Mouse (Mus musculus) hindbrain, embryonic 12.5 days (tissue): ENCODE data around the gene Tyr. TPM values are rescaled to one million over a fixed set of nuclear protein-coding genes. Genes with fewer than 3 reads are reported as not detected.
"Not testable (repeated sequence)": the region's sequence is repeated elsewhere in the genome, so short reads cannot be mapped to it uniquely, and the experiment has no call there.

ENCODE experiments used
- ATAC-seq: fragments of 200-750 bp; cut with Nextera tagmentation; 2 replicates; pipeline ENCODE4 v1.8.0; 2017; ENCODE audit warnings: moderate TSS enrichment; ENCODE audit not compliant: low FRiP score
- H3K27ac ChIP-seq: fragments of 300-500 bp; sonication (generic); 2 replicates; pipeline ENCODE4 v1.5.1; 2016; ENCODE audit warnings: mild to moderate bottlenecking
- H3K27me3 ChIP-seq: fragments of 300-500 bp; sonication (generic); 2 replicates; pipeline ENCODE4 v1.6.1; 2016; ENCODE audit warnings: mild to moderate bottlenecking
- H3K36me3 ChIP-seq: fragments of 300-500 bp; sonication (generic); 2 replicates; pipeline ENCODE4 v1.6.1; 2016; ENCODE audit warnings: mild to moderate bottlenecking
- H3K4me1 ChIP-seq: fragments of 300-500 bp; sonication (generic); 2 replicates; pipeline ENCODE4 v1.6.1; 2016
- H3K4me2 ChIP-seq: fragments of 300-500 bp; sonication (generic); replicated peaks from 2 replicates; pipeline ENCODE4 v1.6.1; 2016; ENCODE audit warnings: mild to moderate bottlenecking
- H3K4me3 ChIP-seq: fragments of 300-500 bp; sonication (generic); 2 replicates; pipeline ENCODE4 v1.5.1; 2016; ENCODE audit warnings: mild to moderate bottlenecking
- H3K9ac ChIP-seq: fragments of 300-500 bp; sonication (generic); 2 replicates; pipeline ENCODE4 v1.6.1; 2016; ENCODE audit warnings: mild to moderate bottlenecking, moderate library complexity
- H3K9me3 ChIP-seq: fragments of 300-500 bp; sonication (generic); replicated peaks from 2 replicates; pipeline ENCODE4 v1.6.1; 2016; ENCODE audit warnings: mild to moderate bottlenecking
- WGBS: fragments of 180-500 bp; shearing (Covaris S2); methylation state at CpG from one replicate; pipeline ENCODE4 v1.1.7; 2016; 5-methylcytosine and 5-hydroxymethylcytosine counted together
- polyA plus RNA-seq: library from polyadenylated mRNA; unstranded; fragments of >200 nt; fragmentation: Nextera tagmentation; extraction: Ambion mirVana; gene quantifications from 2 replicates; pipeline ENCODE4 v1.2.1, GENCODE M21; 2016

Gene Tyr
- 0.23 and 0.46 TPM in 2 replicates for polyA plus RNA-seq

GRCm38 (mm10) chr7:87493412-87493811 is at the start of gene Tyr:
Gene Tyr (minus strand): TSS chr7:87493512.
- Histone ChIP-seq H3K27ac (no peak within 1 kb of the TSS), H3K9me3 (no peaks in the 10 kb centered on the region), H3K4me1 (no peaks in the 10 kb centered on the region), H3K4me2 (no peak within 1 kb of the TSS), H3K27me3 (no peaks in the 10 kb centered on the region), H3K9ac (no peak within 1 kb of the TSS), H3K36me3 (no peaks in the 10 kb centered on the region), H3K4me3 (no peak within 1 kb of the TSS)
- no peak for ATAC-seq

- ATAC-seq = no peak
- H3K27ac ChIP-seq = no peak overlapping the region
- no peaks in the 10 kb centered on the region for H3K27me3 ChIP-seq
- H3K9ac ChIP-seq = no peak overlapping the region
- H3K4me1 ChIP-seq = no peaks in the 10 kb centered on the region
- H3K9me3 ChIP-seq = no peaks in the 10 kb centered on the region
- H3K36me3 ChIP-seq = no peaks in the 10 kb centered on the region
- H3K4me2 ChIP-seq = no peak overlapping the region
- no peak overlapping the region for H3K4me3 ChIP-seq
These were observed 45.7 kb upstream of the Tyr start for GRCm38 (mm10) chr7:87539031-87539430.

GRCm38 (mm10) chr7:87494124-87494682 is 891 bp upstream of the Tyr start:
- H3K4me1 ChIP-seq = no peaks in the 10 kb centered on the region
- H3K27me3 ChIP-seq = no peaks in the 10 kb centered on the region

GRCm38 (mm10) chr7:87488024-87488423 is 5.3 kb downstream of the Tyr start:
- Histone ChIP-seq H3K27ac (no peak overlapping the region), H3K9ac (no peak overlapping the region), H3K36me3 (no peaks in the 10 kb centered on the region), H3K9me3 (no peaks in the 10 kb centered on the region), H3K27me3 (no peaks in the 10 kb centered on the region), H3K4me2 (no peak overlapping the region), H3K4me1 (no peaks in the 10 kb centered on the region), H3K4me3 (no peak overlapping the region)
- WGBS = 67% methylated on average over 3 of the region's 3 CpGs
- ATAC-seq = no peak

More at GRCm38 (mm10) chr7:87494124-87494682, 891 bp upstream of the Tyr start:
- Histone ChIP-seq H3K4me3 (no peak overlapping the region), H3K4me2 (no peak overlapping the region), H3K27ac (no peak overlapping the region), H3K36me3 (no peaks in the 10 kb centered on the region), H3K9ac (no peak overlapping the region), H3K9me3 (no peaks in the 10 kb centered on the region)
- WGBS = 21% methylated on average over 4 of the region's 4 CpGs
- ATAC-seq = no peak

- no peaks in the 10 kb centered on the region for H3K36me3 ChIP-seq
- 73% methylated on average over 1 of the region's 1 CpGs for WGBS
- H3K9me3 ChIP-seq = no peaks in the 10 kb centered on the region
- no peak overlapping the region for H3K9ac ChIP-seq
- no peak overlapping the region for H3K4me2 ChIP-seq
- no peak overlapping the region for H3K4me3 ChIP-seq
- H3K4me1 ChIP-seq = no peaks in the 10 kb centered on the region
- no peaks in the 10 kb centered on the region for H3K27me3 ChIP-seq
- H3K27ac ChIP-seq = no peak overlapping the region
- ATAC-seq = no peak
These were observed 80.0 kb downstream of the Tyr start for GRCm38 (mm10) chr7:87413271-87413670.

- not testable (repeated sequence) for H3K4me3 ChIP-seq, H3K4me2 ChIP-seq, H3K9me3 ChIP-seq, H3K9ac ChIP-seq, H3K27me3 ChIP-seq, H3K36me3 ChIP-seq, ATAC-seq, H3K4me1 ChIP-seq, H3K27ac ChIP-seq
- WGBS = 6% methylated on average over 4 of the region's 4 CpGs
These were observed 81.9 kb downstream of the Tyr start for GRCm38 (mm10) chr7:87411373-87411772.

- Histone ChIP-seq H3K4me3 (no peak overlapping the region), H3K27ac (no peak overlapping the region), H3K9me3 (no peaks in the 10 kb centered on the region), H3K36me3 (no peaks in the 10 kb centered on the region), H3K4me1 (no peaks in the 10 kb centered on the region), H3K4me2 (no peak overlapping the region), H3K27me3 (no peaks in the 10 kb centered on the region), H3K9ac (no peak overlapping the region)
- no peak for ATAC-seq
- WGBS = 94% methylated on average over 7 of the region's 7 CpGs
These were observed 96.3 kb downstream of the Tyr start for GRCm38 (mm10) chr7:87397023-87397422.

- no peaks in the 10 kb centered on the region for H3K27me3 ChIP-seq
- no peak overlapping the region for H3K4me3 ChIP-seq
- WGBS = 70% methylated on average over 2 of the region's 2 CpGs
- no peak for ATAC-seq
- H3K9ac ChIP-seq = no peak overlapping the region
- H3K36me3 ChIP-seq = no peaks in the 10 kb centered on the region
- no peak overlapping the region for H3K4me2 ChIP-seq
- H3K4me1 ChIP-seq = no peaks in the 10 kb centered on the region
- no peak overlapping the region for H3K27ac ChIP-seq
- H3K9me3 ChIP-seq = no peaks in the 10 kb centered on the region
These were observed 118.4 kb downstream of the Tyr start for GRCm38 (mm10) chr7:87374935-87375334.

Other genes with a start within 250 kb of the Tyr start
- gene Nox4, start 247.4 kb downstream of the Tyr start, polyA plus RNA-seq = 3.7 and 5.5 TPM in 2 replicates
- 1.7 and 2.2 TPM in 2 replicates for gene Grm5, start 90.7 kb upstream of the Tyr start, polyA plus RNA-seq